Mouse (Mus musculus): Measurements from ENCODE around the gene Cbfa2t3.
A peak's percentile ranks its signal among the peaks of the same experiment; 100 is the strongest.

Gene Cbfa2t3

GRCm38 (mm10) chr8:122663670-122664069, 35.2 kb downstream of the Cbfa2t3 start:
- DNase-seq = no peak

GRCm38 (mm10) chr8:122663106-122663505, 35.8 kb downstream of the Cbfa2t3 start:
- no peak for DNase-seq

- no peak for DNase-seq
These were observed 37.0 kb downstream of the Cbfa2t3 start for GRCm38 (mm10) chr8:122661894-122662293.

- no peak for DNase-seq
These were observed 37.8 kb downstream of the Cbfa2t3 start for GRCm38 (mm10) chr8:122661138-122661537.

GRCm38 (mm10) chr8:122660022-122660421, 38.9 kb downstream of the Cbfa2t3 start:
- peak; percentile 30 for DNase-seq

GRCm38 (mm10) chr8:122658807-122659160, 40.1 kb downstream of the Cbfa2t3 start:
- DNase-seq = no peak

GRCm38 (mm10) chr8:122658149-122658806, 40.6 kb downstream of the Cbfa2t3 start:
- DNase-seq = no peak

GRCm38 (mm10) chr8:122656056-122656999, 42.6 kb downstream of the Cbfa2t3 start:
- DNase-seq = no peak

GRCm38 (mm10) chr8:122654768-122655167, 44.1 kb downstream of the Cbfa2t3 start:
- no peak for DNase-seq

- DNase-seq = no peak
These were observed 46.3 kb downstream of the Cbfa2t3 start for GRCm38 (mm10) chr8:122652643-122653042.

- DNase-seq = no peak
These were observed 47.5 kb downstream of the Cbfa2t3 start for GRCm38 (mm10) chr8:122651326-122651921.

- no peak for DNase-seq
These were observed 50.5 kb downstream of the Cbfa2t3 start for GRCm38 (mm10) chr8:122648192-122648970.

GRCm38 (mm10) chr8:122646337-122646736, 52.6 kb downstream of the Cbfa2t3 start:
- DNase-seq = no peak

GRCm38 (mm10) chr8:122644175-122644954, 54.5 kb downstream of the Cbfa2t3 start:
- DNase-seq = no peak

- no peak for DNase-seq
These were observed 56.8 kb downstream of the Cbfa2t3 start for GRCm38 (mm10) chr8:122642071-122642470.

GRCm38 (mm10) chr8:122641406-122641805, 57.5 kb downstream of the Cbfa2t3 start:
- DNase-seq = no peak

GRCm38 (mm10) chr8:122640825-122641224, 58.1 kb downstream of the Cbfa2t3 start:
- no peak for DNase-seq

GRCm38 (mm10) chr8:122639521-122640248, 59.2 kb downstream of the Cbfa2t3 start:
- no peak for DNase-seq

- no peak for DNase-seq
These were observed 60.3 kb downstream of the Cbfa2t3 start for GRCm38 (mm10) chr8:122638601-122639000.

GRCm38 (mm10) chr8:122637230-122637629, 61.7 kb downstream of the Cbfa2t3 start:
- DNase-seq = no peak

GRCm38 (mm10) chr8:122636803-122637175, 62.1 kb downstream of the Cbfa2t3 start:
- no peak for DNase-seq
